Mouse (Mus musculus): ENCODE data around the gene Rlim. TPM values are rescaled to one million over a fixed set of nuclear protein-coding genes. Genes with fewer than 3 reads are reported as not detected.

Rlim gene
- polyA plus RNA-seq (2015; fragmentation: Nextera tagmentation; extraction: Ambion mirVana): 11.6 and 12.4 TPM in 2 replicates

DNA sequence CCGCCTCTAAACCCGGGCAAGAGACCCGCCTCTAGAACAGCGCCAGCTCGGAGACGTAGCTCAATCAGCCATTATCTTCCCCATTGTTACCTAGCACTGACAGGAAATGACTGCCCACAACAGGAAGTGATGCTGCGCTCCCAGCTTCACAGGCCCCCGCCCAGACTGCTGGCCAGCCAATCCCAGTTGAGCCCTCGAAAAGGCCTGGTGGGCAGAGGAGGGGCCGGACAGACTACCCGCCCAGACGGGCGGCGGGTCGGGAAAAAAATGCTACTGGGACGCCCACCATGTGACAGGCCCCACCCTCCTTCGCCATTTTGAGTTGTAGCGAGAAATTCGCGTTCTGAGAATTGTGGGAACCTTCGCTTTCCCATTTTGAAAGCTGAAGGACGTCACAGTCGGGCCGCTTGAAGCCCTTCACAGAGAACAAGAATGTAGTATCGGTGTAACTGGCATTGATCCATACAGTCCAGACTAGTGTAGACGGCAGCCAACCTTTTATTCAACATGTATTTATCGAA, at the start of gene Rlim:
Gene Rlim (minus strand): TSS at position 116 of the 521 bp plus-strand sequence.
- no peak for TF ChIP-seq EP300 (optimal IDR thresholded peaks at IDR 0.05)
- TF ChIP-seq CTCF (IDR thresholded peaks at IDR 0.05; ENCODE audit: low read depth): no peak
- Histone ChIP-seq H3K4me1 (replicated peaks; ENCODE audit: control insufficient read depth, insufficient read depth) (no peaks in the 10 kb centered on the region), H3K9me3 (ENCODE audit: control insufficient read depth, low read length) (no peaks in the 10 kb centered on the region), H3K27me3 (ENCODE audit: control insufficient read depth, insufficient read depth, low read length) (no peaks in the 10 kb centered on the region), H3K9ac (ENCODE audit: low read length) (peak within 1 kb of the TSS; percentile 90), H3K27ac (replicated peaks) (peak within 1 kb of the TSS; percentile 97), H3K4me2 (replicated peaks; ENCODE audit: low read depth) (peak within 1 kb of the TSS; percentile 48), H3K4me3 (ENCODE audit: low read depth, low read length) (peak within 1 kb of the TSS; percentile 71), H3K36me3 (ENCODE audit: control insufficient read depth, insufficient read depth, low read length) (no peaks in the 10 kb centered on the region)
- peak; percentile 93 for DNase-seq (ENCODE audit: low spot score)
- peak; percentile 99 for ATAC-seq (ENCODE audit: low FRiP score, low TSS enrichment)
- 12% methylated on average over 27 of the region's 27 CpGs for WGBS

DNA sequence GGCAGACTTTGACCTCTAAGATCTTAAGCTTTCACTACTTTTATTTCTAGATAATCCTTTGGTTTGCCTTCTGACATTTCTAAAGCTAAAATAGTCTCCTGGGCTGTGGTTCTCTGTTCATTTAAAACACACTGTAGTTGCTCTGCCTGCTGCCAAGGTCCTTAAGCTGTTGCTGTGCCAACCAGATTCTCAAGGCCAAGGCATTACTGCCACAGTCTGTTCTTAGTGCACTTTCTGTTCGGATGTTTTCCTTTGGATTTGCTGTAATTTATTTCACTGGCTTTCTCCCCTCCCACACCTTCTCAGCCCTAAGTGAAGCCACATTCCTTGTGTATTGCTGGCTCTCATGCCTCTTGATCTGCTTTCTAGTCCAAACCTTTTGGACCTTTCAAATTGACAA, 36.1 kb upstream of the Rlim start:
- 33% methylated on average over 1 of the region's 1 CpGs for WGBS
- H3K9me3 ChIP-seq (ENCODE audit: control insufficient read depth, low read length): no peaks in the 10 kb centered on the region
- H3K4me3 ChIP-seq (ENCODE audit: low read depth, low read length): no peak overlapping the region
- no peaks in the 10 kb centered on the region for H3K4me1 ChIP-seq (replicated peaks; ENCODE audit: control insufficient read depth, insufficient read depth)
- H3K36me3 ChIP-seq (ENCODE audit: control insufficient read depth, insufficient read depth, low read length): no peaks in the 10 kb centered on the region
- no peak overlapping the region for H3K9ac ChIP-seq (ENCODE audit: low read length)
- no peak overlapping the region for H3K4me2 ChIP-seq (replicated peaks; ENCODE audit: low read depth)
- H3K27ac ChIP-seq (replicated peaks): no peak overlapping the region
- H3K27me3 ChIP-seq (ENCODE audit: control insufficient read depth, insufficient read depth, low read length): no peaks in the 10 kb centered on the region
- TF ChIP-seq CTCF (IDR thresholded peaks at IDR 0.05; ENCODE audit: low read depth): no peak
- TF ChIP-seq EP300 (optimal IDR thresholded peaks at IDR 0.05): no peak
- ATAC-seq (ENCODE audit: low FRiP score, low TSS enrichment) (no peak), DNase-seq (ENCODE audit: low spot score) (no peak)

DNA sequence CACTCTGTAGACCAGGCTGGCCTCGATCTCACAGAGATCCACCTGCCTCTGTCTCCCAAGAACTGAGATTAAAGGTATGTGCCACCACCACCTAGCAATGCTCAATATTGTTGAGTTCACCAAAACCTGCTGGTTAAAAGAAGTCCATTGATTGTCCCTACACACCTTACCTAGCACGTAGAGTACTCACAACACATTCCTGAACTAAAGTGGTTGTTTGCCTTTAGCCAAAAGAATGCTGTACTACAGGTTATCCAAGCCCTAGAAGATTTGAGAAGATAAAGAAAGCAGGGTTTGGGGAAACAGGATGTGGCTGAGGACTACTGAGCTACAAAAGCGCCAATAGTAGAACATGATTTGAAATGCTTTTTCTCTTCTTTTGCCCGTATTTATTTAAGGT, 34.0 kb upstream of the Rlim start:
- no peak for TF ChIP-seq EP300 (optimal IDR thresholded peaks at IDR 0.05)
- no peak for TF ChIP-seq CTCF (IDR thresholded peaks at IDR 0.05; ENCODE audit: low read depth)
- DNase-seq (ENCODE audit: low spot score) (no peak), ATAC-seq (ENCODE audit: low FRiP score, low TSS enrichment) (peak; percentile 67)
- no peak overlapping the region for H3K9ac ChIP-seq (ENCODE audit: low read length)
- no peak overlapping the region for H3K4me3 ChIP-seq (ENCODE audit: low read depth, low read length)
- WGBS: 61% methylated on average over 4 of the region's 4 CpGs
- H3K27me3 ChIP-seq (ENCODE audit: control insufficient read depth, insufficient read depth, low read length): no peaks in the 10 kb centered on the region
- no peaks in the 10 kb centered on the region for H3K4me1 ChIP-seq (replicated peaks; ENCODE audit: control insufficient read depth, insufficient read depth)
- no peak overlapping the region for H3K27ac ChIP-seq (replicated peaks)
- H3K4me2 ChIP-seq (replicated peaks; ENCODE audit: low read depth): no peak overlapping the region
- H3K36me3 ChIP-seq (ENCODE audit: control insufficient read depth, insufficient read depth, low read length): no peaks in the 10 kb centered on the region
- H3K9me3 ChIP-seq (ENCODE audit: control insufficient read depth, low read length): no peaks in the 10 kb centered on the region

DNA sequence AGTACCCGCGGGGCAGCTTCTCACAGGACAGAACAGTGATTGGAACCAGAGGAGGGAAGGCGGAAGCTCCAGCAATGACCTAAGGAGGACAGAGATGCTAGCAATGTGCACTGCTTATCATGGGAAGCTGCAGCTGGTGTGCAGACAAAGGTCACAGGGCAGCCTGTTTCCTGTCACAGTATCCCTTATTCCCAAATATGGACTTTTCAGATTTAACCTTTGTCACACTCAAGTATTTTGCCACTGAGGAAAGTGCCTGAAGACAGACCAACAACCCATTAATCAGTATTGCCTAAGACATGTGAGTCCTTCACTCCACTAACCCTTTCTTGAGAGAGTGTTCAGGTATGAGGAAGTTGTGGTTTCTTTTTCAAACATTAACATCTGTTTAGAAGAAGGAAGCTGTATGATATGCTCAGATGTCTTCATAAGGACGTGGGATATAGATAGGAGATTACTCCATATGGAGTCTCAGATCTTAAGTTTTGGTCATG, 32.3 kb upstream of the Rlim start:
- Histone ChIP-seq H3K9ac (ENCODE audit: low read length) (no peak overlapping the region), H3K27me3 (ENCODE audit: control insufficient read depth, insufficient read depth, low read length) (no peaks in the 10 kb centered on the region), H3K9me3 (ENCODE audit: control insufficient read depth, low read length) (no peaks in the 10 kb centered on the region), H3K4me3 (ENCODE audit: low read depth, low read length) (no peak overlapping the region), H3K4me1 (replicated peaks; ENCODE audit: control insufficient read depth, insufficient read depth) (no peaks in the 10 kb centered on the region), H3K4me2 (replicated peaks; ENCODE audit: low read depth) (no peak overlapping the region), H3K27ac (replicated peaks) (no peak overlapping the region), H3K36me3 (ENCODE audit: control insufficient read depth, insufficient read depth, low read length) (no peaks in the 10 kb centered on the region)
- TF ChIP-seq EP300 (optimal IDR thresholded peaks at IDR 0.05) (no peak), CTCF (IDR thresholded peaks at IDR 0.05; ENCODE audit: low read depth) (no peak)
- 41% methylated on average over 4 of the region's 4 CpGs for WGBS
- DNase-seq (ENCODE audit: low spot score) (no peak), ATAC-seq (ENCODE audit: low FRiP score, low TSS enrichment) (peak; percentile 40; the same call in 1 of the 2 replicates)

DNA sequence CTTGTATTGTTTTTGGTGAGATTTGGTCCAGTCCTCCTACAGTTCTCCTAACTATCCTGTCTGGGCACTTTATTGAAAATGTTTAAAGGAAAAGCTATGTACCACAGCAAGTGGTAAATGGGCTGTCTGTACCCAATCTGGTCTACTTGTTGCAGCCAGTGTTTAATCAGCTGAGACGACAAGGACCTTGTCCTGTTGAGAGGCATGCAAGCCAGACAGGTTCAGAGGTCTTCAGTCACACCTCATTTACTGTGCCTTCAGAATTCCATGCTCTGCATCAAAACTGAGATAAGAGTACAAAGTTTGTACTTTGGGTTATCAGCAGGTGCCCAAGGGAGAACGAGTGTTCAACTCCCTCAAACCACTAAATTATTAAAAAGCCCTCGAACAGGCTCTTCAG, 13.7 kb upstream of the Rlim start:
- Histone ChIP-seq H3K4me1 (replicated peaks; ENCODE audit: control insufficient read depth, insufficient read depth) (no peaks in the 10 kb centered on the region), H3K4me2 (replicated peaks; ENCODE audit: low read depth) (no peak overlapping the region), H3K36me3 (ENCODE audit: control insufficient read depth, insufficient read depth, low read length) (no peaks in the 10 kb centered on the region), H3K27me3 (ENCODE audit: control insufficient read depth, insufficient read depth, low read length) (no peaks in the 10 kb centered on the region), H3K4me3 (ENCODE audit: low read depth, low read length) (no peak overlapping the region), H3K9me3 (ENCODE audit: control insufficient read depth, low read length) (no peaks in the 10 kb centered on the region), H3K27ac (replicated peaks) (no peak overlapping the region), H3K9ac (ENCODE audit: low read length) (no peak overlapping the region)
- ATAC-seq (ENCODE audit: low FRiP score, low TSS enrichment) (no peak), DNase-seq (ENCODE audit: low spot score) (no peak)
- TF ChIP-seq EP300 (optimal IDR thresholded peaks at IDR 0.05) (no peak), CTCF (IDR thresholded peaks at IDR 0.05; ENCODE audit: low read depth) (no peak)
- 45% methylated on average over 3 of the region's 3 CpGs for WGBS

DNA sequence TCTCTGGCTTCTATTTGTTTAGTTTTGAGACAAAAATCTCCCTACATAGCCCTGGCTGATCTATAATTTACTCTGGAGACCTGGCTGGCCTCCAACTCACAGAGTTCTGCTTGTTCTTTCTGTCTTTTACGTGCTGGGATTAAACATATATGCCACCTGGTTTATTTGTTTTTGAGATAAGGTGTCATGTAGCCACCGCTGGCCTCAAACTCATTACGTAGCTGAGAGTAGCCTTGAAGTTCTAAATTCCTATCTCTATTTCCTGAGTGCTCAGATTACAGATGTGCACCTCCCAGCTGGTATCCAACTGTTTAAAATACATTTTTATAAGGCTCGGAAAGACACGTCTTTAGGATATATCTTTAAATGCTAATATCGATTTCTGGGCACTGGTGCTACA, 12.8 kb upstream of the Rlim start:
- Histone ChIP-seq H3K4me2 (replicated peaks; ENCODE audit: low read depth) (no peak overlapping the region), H3K9me3 (ENCODE audit: control insufficient read depth, low read length) (no peaks in the 10 kb centered on the region), H3K27ac (replicated peaks) (no peak overlapping the region), H3K36me3 (ENCODE audit: control insufficient read depth, insufficient read depth, low read length) (no peaks in the 10 kb centered on the region), H3K27me3 (ENCODE audit: control insufficient read depth, insufficient read depth, low read length) (no peaks in the 10 kb centered on the region), H3K4me3 (ENCODE audit: low read depth, low read length) (no peak overlapping the region), H3K9ac (ENCODE audit: low read length) (no peak overlapping the region), H3K4me1 (replicated peaks; ENCODE audit: control insufficient read depth, insufficient read depth) (no peaks in the 10 kb centered on the region)
- no peak for DNase-seq (ENCODE audit: low spot score)
- whole genome bisulfite sequencing: 41% methylated on average over 6 of the region's 6 CpGs
- TF ChIP-seq CTCF (IDR thresholded peaks at IDR 0.05; ENCODE audit: low read depth) (no peak), EP300 (optimal IDR thresholded peaks at IDR 0.05) (no peak)
- no peak for ATAC-seq (ENCODE audit: low FRiP score, low TSS enrichment)
